Mouse (Mus musculus): ENCODE results near the gene Gm49721. TPM values are rescaled to one million over a fixed set of nuclear protein-coding genes. Genes with fewer than 3 reads are reported as not detected.
"Not testable (repeated sequence)": the region's sequence is repeated elsewhere in the genome, so short reads cannot be mapped to it uniquely, and the experiment has no call there.

The Gm49721 gene
- polyA plus RNA-seq, 1 experiment from 2014 or later, result 0.30 TPM

- H3K9ac ChIP-seq (ENCODE audit: low read length); H3K4me2 ChIP-seq (ENCODE audit: low read length); DNase-seq (ENCODE audit: low spot score); H3K27ac ChIP-seq (ENCODE audit: low read depth); H3K4me1 ChIP-seq (replicated peaks; ENCODE audit: control insufficient read depth, insufficient read depth, low read length); ATAC-seq (replicated peaks; ENCODE audit: low FRiP score, low TSS enrichment, low read depth); H3K36me3 ChIP-seq (ENCODE audit: control insufficient read depth, insufficient read depth, low read length); H3K9me3 ChIP-seq (ENCODE audit: control insufficient read depth, low read length); H3K27me3 ChIP-seq (replicated peaks; ENCODE audit: control insufficient read depth, insufficient read depth, low read length); H3K4me3 ChIP-seq (ENCODE audit: low read depth, low read length): not testable (repeated sequence)
- 90% methylated on average over 8 of the region's 8 CpGs for WGBS
These were observed 7.5 kb upstream of the Gm49721 start for GRCm38 (mm10) chr17:6971238-6971637.

GRCm38 (mm10) chr17:6972836-6973396 lies 5.8 kb upstream of the Gm49721 start:
- not testable (repeated sequence) for DNase-seq (ENCODE audit: low spot score); H3K4me3 ChIP-seq (ENCODE audit: low read depth, low read length); H3K27ac ChIP-seq (ENCODE audit: low read depth); H3K4me1 ChIP-seq (replicated peaks; ENCODE audit: control insufficient read depth, insufficient read depth, low read length); H3K36me3 ChIP-seq (ENCODE audit: control insufficient read depth, insufficient read depth, low read length); ATAC-seq (replicated peaks; ENCODE audit: low FRiP score, low TSS enrichment, low read depth); H3K9me3 ChIP-seq (ENCODE audit: control insufficient read depth, low read length); H3K9ac ChIP-seq (ENCODE audit: low read length); H3K27me3 ChIP-seq (replicated peaks; ENCODE audit: control insufficient read depth, insufficient read depth, low read length); H3K4me2 ChIP-seq (ENCODE audit: low read length)
- 65% methylated on average over 3 of the region's 4 CpGs for WGBS

- H3K4me3 ChIP-seq (ENCODE audit: low read depth, low read length); H3K4me2 ChIP-seq (ENCODE audit: low read length); H3K27ac ChIP-seq (ENCODE audit: low read depth); H3K9ac ChIP-seq (ENCODE audit: low read length); DNase-seq (ENCODE audit: low spot score); H3K9me3 ChIP-seq (ENCODE audit: control insufficient read depth, low read length); H3K36me3 ChIP-seq (ENCODE audit: control insufficient read depth, insufficient read depth, low read length); ATAC-seq (replicated peaks; ENCODE audit: low FRiP score, low TSS enrichment, low read depth); H3K27me3 ChIP-seq (replicated peaks; ENCODE audit: control insufficient read depth, insufficient read depth, low read length); H3K4me1 ChIP-seq (replicated peaks; ENCODE audit: control insufficient read depth, insufficient read depth, low read length): not testable (repeated sequence)
- 50% methylated on average over 3 of the region's 3 CpGs for WGBS
These were observed 3.7 kb upstream of the Gm49721 start for GRCm38 (mm10) chr17:6974985-6975384.

GRCm38 (mm10) chr17:6979380-6979779 lies 676 bp downstream of the Gm49721 start:
- ATAC-seq (replicated peaks; ENCODE audit: low FRiP score, low TSS enrichment, low read depth); H3K4me1 ChIP-seq (replicated peaks; ENCODE audit: control insufficient read depth, insufficient read depth, low read length); H3K36me3 ChIP-seq (ENCODE audit: control insufficient read depth, insufficient read depth, low read length); DNase-seq (ENCODE audit: low spot score); H3K27me3 ChIP-seq (replicated peaks; ENCODE audit: control insufficient read depth, insufficient read depth, low read length); H3K9me3 ChIP-seq (ENCODE audit: control insufficient read depth, low read length); H3K27ac ChIP-seq (ENCODE audit: low read depth): not testable (repeated sequence)
- Histone ChIP-seq H3K9ac (ENCODE audit: low read length) (peak overlapping the region; percentile 58), H3K4me2 (ENCODE audit: low read length) (peak overlapping the region; percentile 44), H3K4me3 (ENCODE audit: low read depth, low read length) (peak overlapping the region; percentile 45)
- WGBS, result 12% methylated on average over 4 of the region's 5 CpGs

GRCm38 (mm10) chr17:6980144-6980543 lies 1.4 kb downstream of the Gm49721 start:
- H3K27ac ChIP-seq (ENCODE audit: low read depth); H3K9me3 ChIP-seq (ENCODE audit: control insufficient read depth, low read length); ATAC-seq (replicated peaks; ENCODE audit: low FRiP score, low TSS enrichment, low read depth); H3K27me3 ChIP-seq (replicated peaks; ENCODE audit: control insufficient read depth, insufficient read depth, low read length); H3K4me3 ChIP-seq (ENCODE audit: low read depth, low read length); H3K9ac ChIP-seq (ENCODE audit: low read length); DNase-seq (ENCODE audit: low spot score); H3K4me1 ChIP-seq (replicated peaks; ENCODE audit: control insufficient read depth, insufficient read depth, low read length); H3K36me3 ChIP-seq (ENCODE audit: control insufficient read depth, insufficient read depth, low read length); H3K4me2 ChIP-seq (ENCODE audit: low read length): not testable (repeated sequence)
- WGBS, result 81% methylated on average over 5 of the region's 8 CpGs

- H3K4me1 ChIP-seq (replicated peaks; ENCODE audit: control insufficient read depth, insufficient read depth, low read length); H3K9ac ChIP-seq (ENCODE audit: low read length); H3K27me3 ChIP-seq (replicated peaks; ENCODE audit: control insufficient read depth, insufficient read depth, low read length); H3K9me3 ChIP-seq (ENCODE audit: control insufficient read depth, low read length); H3K36me3 ChIP-seq (ENCODE audit: control insufficient read depth, insufficient read depth, low read length); H3K4me3 ChIP-seq (ENCODE audit: low read depth, low read length); DNase-seq (ENCODE audit: low spot score); H3K27ac ChIP-seq (ENCODE audit: low read depth); ATAC-seq (replicated peaks; ENCODE audit: low FRiP score, low TSS enrichment, low read depth); H3K4me2 ChIP-seq (ENCODE audit: low read length): not testable (repeated sequence)
- 95% methylated on average over 1 of the region's 1 CpGs for WGBS
These were observed 7.4 kb downstream of the Gm49721 start for GRCm38 (mm10) chr17:6986118-6986517.

- H3K36me3 ChIP-seq (ENCODE audit: control insufficient read depth, insufficient read depth, low read length); H3K4me2 ChIP-seq (ENCODE audit: low read length); H3K27me3 ChIP-seq (replicated peaks; ENCODE audit: control insufficient read depth, insufficient read depth, low read length); H3K9me3 ChIP-seq (ENCODE audit: control insufficient read depth, low read length); H3K4me1 ChIP-seq (replicated peaks; ENCODE audit: control insufficient read depth, insufficient read depth, low read length); H3K9ac ChIP-seq (ENCODE audit: low read length); ATAC-seq (replicated peaks; ENCODE audit: low FRiP score, low TSS enrichment, low read depth); DNase-seq (ENCODE audit: low spot score); H3K4me3 ChIP-seq (ENCODE audit: low read depth, low read length); H3K27ac ChIP-seq (ENCODE audit: low read depth): not testable (repeated sequence)
- WGBS, result no CpG with 5 or more reads among the region's 6 CpGs
These were observed 16.8 kb downstream of the Gm49721 start for GRCm38 (mm10) chr17:6995504-6995903.

GRCm38 (mm10) chr17:6996826-6997225 lies 18.1 kb downstream of the Gm49721 start:
- WGBS, result 80% methylated on average over 8 of the region's 8 CpGs
- not testable (repeated sequence) for H3K27ac ChIP-seq (ENCODE audit: low read depth); H3K9me3 ChIP-seq (ENCODE audit: control insufficient read depth, low read length); DNase-seq (ENCODE audit: low spot score); H3K4me3 ChIP-seq (ENCODE audit: low read depth, low read length); H3K27me3 ChIP-seq (replicated peaks; ENCODE audit: control insufficient read depth, insufficient read depth, low read length); H3K4me1 ChIP-seq (replicated peaks; ENCODE audit: control insufficient read depth, insufficient read depth, low read length); H3K4me2 ChIP-seq (ENCODE audit: low read length); H3K9ac ChIP-seq (ENCODE audit: low read length); ATAC-seq (replicated peaks; ENCODE audit: low FRiP score, low TSS enrichment, low read depth); H3K36me3 ChIP-seq (ENCODE audit: control insufficient read depth, insufficient read depth, low read length)

- H3K9me3 ChIP-seq (ENCODE audit: control insufficient read depth, low read length); H3K27me3 ChIP-seq (replicated peaks; ENCODE audit: control insufficient read depth, insufficient read depth, low read length); H3K4me1 ChIP-seq (replicated peaks; ENCODE audit: control insufficient read depth, insufficient read depth, low read length); H3K4me2 ChIP-seq (ENCODE audit: low read length); H3K4me3 ChIP-seq (ENCODE audit: low read depth, low read length); H3K36me3 ChIP-seq (ENCODE audit: control insufficient read depth, insufficient read depth, low read length); H3K9ac ChIP-seq (ENCODE audit: low read length); H3K27ac ChIP-seq (ENCODE audit: low read depth); ATAC-seq (replicated peaks; ENCODE audit: low FRiP score, low TSS enrichment, low read depth); DNase-seq (ENCODE audit: low spot score): not testable (repeated sequence)
- WGBS, result no CpG with 5 or more reads among the region's 7 CpGs
These were observed 19.2 kb downstream of the Gm49721 start for GRCm38 (mm10) chr17:6997778-6998490.

Measured in intestine, embryonic 14.5 days (tissue).